Mouse (Mus musculus) forelimb bud, embryonic 11.5 days (tissue): ENCODE measurements around the gene Hspa4l.
A peak's percentile ranks its signal among the peaks of the same experiment; 100 is the strongest.

ENCODE experiments used
- DNase-seq: peaks from one replicate; pipeline ENCODE4 v3.0.0-alpha.2; 2012; ENCODE audit warnings: low read depth, low spot score

Gene Hspa4l

DNA sequence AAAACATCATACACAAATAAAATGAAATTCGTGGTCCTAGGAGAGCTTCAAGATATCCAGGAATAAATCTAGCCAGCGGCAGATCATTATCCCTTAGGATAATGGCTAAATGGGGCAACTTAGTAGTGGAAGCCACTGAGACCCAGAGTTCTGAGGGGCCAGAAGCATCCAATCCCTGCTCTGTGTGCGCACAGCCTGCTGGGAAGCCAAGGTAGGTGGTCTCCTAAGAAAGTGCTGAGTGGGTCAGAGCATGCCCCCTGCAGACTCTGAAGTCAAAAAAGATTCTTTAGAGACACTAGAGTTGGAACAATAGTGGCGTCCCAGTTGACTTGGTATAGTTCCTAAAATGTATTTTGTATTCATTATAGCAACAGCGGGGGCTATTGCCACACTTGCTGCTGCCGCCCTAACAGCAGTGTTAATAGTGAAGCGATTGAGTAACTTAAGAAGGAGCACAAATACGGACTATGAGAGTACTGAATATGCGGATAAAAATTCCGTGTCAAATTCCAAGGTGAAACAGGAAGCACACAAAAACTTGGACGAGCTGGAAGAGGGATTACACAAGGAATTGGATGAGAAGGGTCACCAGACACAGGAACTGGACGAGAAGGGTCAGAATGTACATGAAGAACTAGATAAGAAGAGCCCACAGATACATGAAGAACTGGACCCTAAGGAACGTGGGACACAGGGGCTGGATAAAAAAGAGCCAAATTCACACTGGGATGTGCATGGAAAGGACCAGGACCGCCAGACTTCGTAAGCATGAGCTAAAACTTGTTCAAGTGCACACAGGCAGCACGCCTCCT, at the start of gene Hspa4l:
Hspa4l (plus strand) TSS at position 472 of the 812 bp plus-strand sequence.
- DNase-seq: no peak

GRCm38 (mm10) chr3:40695162-40695561, 49.1 kb upstream of the Hspa4l start:
- DNase-seq: no peak

DNA sequence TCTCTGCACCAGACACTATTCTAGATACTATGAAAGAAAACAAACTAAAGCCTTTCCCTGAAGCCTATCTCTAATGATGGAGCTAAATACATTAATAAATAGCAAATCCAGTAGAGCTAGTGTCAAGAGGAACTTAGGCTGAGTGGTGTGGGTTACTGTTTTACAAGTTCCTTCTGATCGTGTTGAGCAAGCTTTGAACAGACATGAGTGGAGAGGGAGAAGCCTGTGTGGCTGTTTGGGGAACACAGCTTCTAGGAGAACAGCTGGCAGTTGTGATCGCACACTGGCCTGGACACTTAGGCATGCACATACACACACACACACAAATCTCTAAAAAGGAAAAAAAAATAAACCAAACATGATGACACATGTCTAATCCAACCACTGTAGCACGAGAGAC, 45.5 kb upstream of the Hspa4l start:
- DNase-seq: no peak

DNA sequence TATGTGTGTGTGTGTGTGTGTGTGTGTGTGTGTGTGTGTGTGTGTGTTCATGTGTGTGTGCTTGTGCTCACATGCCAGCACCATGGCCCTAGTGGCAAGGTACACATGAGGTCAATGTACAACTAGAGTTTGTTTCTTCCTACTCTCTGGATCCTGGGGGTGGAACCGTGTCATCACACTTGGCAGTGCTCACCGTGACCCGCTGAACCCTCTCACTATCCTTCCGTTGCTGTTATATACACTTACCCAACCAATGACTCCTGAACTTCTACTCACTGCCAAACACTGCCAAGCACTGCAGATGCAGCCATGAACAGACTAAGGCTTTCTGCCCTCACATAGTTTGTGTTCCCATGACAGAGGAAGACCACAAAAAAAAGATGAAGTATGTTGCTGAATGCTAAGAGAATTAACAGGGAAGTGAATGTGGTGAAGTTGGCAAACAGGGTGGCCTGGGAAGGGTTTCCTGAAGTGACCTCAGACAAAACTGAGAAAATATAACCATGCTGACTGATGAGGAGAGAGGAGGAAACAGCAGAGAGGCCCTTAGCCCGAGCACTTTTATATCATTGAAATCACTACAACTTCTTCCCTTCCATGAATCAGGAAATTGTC, 39.4 kb upstream of the Hspa4l start:
- DNase-seq: no peak

DNA sequence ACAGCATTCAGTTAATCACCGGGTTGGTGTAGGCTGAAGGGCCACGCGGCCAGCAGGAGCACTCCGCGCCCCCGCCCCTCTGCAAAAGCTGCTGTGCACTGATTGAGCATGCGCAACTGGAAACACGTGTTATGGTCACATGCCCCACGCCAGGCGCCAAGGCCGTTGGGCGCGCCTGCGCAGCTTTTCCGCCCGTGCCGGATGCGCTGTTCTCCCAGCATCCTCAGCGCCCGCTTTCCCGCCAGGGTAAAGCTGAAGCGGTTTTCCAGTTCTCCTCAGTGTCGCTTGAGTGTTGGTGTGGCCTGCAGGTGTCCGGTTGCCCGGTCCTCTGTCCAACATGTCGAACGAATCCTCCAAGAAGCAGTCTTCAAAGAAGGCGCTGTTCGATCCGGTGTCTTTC, 35.6 kb upstream of the Hspa4l start, which contains the start of gene Slc25a31:
Slc25a31 (plus strand) TSS at position 201 of the 400 bp plus-strand sequence.
- DNase-seq: no peak

DNA sequence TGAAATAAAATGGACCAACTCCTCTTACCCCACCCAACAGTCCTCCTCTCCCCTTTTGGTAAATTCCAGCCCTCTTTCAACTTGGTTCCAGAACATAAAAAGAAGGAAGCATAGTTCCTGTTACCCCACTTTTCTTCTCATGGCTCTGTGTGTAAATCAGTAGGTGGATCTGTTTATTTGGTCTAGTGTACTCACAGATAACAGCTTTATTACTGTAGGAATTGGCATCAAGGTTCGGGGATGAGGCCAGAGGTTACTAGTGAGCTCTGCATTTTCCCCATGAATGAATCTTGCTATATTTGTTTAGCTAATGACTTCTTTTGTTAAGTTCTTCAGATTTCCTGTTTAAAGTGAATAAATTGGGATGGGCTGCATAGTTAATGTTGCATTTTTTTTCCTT, 28.2 kb upstream of the Hspa4l start:
- no peak for DNase-seq

DNA sequence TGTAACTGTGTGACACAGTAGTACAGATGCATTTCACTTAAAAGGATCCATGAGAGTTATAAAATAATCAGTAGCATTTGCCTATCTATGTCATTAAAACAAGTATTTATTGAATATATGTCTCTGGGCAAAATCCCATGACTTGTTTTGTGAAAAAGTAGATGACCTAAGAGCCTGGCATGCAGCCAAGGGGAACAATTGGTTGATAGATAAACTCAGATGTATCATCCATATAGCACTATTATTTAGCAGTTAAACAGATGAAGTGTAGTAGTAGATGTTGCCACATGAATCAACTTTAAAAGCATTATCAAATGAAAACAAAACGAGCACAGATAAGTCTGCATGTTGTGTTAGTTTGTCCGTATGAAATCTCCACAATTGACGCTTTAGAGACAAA, 25.3 kb upstream of the Hspa4l start:
- no peak for DNase-seq

DNA sequence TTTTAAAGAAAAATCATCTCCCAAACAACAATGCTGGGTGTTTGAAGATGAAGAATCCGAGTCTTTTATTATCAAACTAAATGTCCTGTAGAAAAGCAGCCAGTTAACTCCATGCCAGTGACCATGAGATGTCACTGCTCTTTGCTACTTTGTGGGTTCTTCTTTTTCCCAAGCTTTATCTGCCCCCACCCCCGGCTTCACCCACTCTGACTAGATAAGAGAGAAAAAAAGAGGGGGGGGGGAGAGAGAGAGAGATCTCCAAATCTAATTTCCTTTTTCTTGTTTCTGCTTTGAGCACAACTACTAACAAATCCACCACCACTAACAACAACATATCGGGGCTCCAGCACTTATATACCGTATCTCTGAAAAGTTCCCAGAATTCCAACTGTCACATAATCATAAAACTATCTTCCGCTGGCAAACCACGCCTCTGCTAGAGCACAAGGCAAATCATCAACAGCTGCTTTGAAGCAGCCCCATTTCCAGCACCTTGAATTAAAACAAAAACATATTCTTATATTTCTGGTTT, 5.8 kb upstream of the Hspa4l start:
- DNase-seq: no peak

- peak; percentile 75 for DNase-seq
Measured at GRCm38 (mm10) chr3:40744836-40745660, 753 bp downstream of the Hspa4l start.

GRCm38 (mm10) chr3:40745661-40746547, 1.6 kb downstream of the Hspa4l start:
- DNase-seq: peak; percentile 3

GRCm38 (mm10) chr3:40760746-40761145, 16.5 kb downstream of the Hspa4l start:
- no peak for DNase-seq

DNA sequence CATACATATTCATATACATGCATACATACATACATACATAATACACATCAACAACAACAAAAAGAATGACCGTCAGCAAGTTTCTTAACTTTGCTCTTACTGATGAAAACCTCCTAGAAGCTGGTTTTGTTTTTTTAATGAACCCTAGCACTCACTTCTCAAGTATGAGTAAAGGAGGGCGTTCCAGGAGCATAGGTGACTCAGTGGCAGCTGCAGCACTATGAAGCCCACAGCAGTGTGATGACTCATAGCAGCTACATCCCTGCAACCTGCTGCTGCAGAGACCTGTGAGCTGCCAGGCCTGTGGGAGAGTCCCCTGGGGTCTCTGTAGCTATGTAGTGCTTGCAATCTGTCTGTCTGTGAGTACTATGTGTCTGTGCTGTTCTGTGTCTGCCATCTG, 17.0 kb downstream of the Hspa4l start:
- DNase-seq: no peak

DNA sequence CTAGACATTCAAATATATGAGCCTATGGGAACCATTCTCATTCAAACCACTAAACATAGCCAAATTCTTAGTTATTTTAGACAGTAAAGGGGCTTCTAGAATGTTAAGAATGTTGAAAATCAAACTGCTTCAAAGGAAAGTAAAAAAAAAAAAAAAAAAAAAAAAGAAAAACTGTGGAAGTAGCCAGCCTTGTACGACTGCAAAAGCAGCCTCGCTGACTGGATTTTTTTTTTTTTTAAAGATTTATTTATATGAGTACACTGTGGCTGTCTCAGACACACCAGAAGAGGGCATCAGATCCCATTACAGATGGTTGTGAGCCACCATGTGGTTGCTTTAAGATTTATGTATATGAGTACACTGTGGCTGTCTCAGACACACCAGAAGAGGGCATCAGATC, 49.5 kb downstream of the Hspa4l start:
- no peak for DNase-seq

DNA sequence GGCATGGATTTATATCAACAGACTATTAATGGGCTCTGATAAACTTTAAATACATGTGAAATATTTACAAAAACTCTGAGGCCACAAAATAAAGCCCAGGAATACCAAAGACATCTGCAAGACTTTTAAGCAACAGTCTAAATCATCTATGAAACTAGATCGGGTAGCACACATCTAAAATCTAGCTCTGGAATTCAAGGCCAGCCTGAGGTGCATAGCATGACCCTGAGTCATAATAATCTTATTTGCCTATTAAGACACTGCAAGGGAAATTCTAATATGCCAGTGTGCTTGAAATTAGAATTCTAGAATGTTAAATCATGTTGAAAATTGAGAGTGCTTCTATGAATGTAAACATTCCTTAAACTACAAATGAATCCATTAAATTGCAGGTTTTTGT, 53.8 kb downstream of the Hspa4l start:
- no peak for DNase-seq

- peak; percentile 49 for DNase-seq
Measured at GRCm38 (mm10) chr3:40798500-40798899, 54.2 kb downstream of the Hspa4l start.

DNA sequence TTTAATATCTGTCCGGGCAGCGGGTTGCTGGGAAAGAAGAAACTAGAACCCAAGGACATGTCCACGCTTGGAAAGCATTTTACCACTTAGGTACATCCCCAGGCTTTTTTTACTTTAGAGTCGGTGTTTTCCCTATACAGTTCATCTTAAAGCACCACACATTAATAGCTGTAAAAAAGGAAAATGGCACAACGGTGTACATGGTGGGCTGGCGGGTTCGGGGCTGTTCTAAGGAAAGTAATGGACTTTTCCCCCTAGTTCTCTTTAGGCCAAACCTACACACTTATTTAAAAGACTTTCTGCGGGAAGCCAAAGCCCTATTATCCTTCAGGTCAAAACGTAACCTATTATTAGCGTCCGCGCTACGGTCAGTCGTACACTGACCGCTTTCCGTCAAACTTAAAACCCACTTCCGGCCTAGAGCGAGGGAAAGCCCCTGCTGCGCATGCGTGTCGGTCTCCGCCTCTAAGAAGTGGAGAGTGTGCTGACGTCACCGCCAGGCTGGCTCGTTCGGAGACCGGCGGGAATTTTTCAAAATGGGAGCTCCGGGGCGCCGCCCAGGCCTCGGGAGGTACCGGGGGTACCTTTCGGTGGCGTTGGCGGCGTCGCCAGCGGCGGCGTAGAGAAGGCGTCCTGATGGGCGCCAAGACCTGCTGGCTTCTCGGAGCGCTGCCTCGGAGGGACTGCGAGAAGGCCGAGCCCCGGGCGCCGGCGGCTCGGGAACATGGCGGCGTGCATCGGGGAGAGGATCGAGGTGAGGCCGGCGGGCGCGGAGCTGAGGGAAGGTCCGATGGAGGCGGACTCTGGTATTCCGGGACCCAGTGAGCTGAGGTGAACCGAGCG, 55.5 kb downstream of the Hspa4l start, which contains the start of gene Plk4:
Plk4 (plus strand) TSS at position 490 of the 843 bp plus-strand sequence.
- DNase-seq: peak; percentile 97

GRCm38 (mm10) chr3:40800373-40800823, 56.1 kb downstream of the Hspa4l start:
- no peak for DNase-seq

GRCm38 (mm10) chr3:40806871-40807270, 62.6 kb downstream of the Hspa4l start:
- DNase-seq: no peak

GRCm38 (mm10) chr3:40808686-40809085, 64.4 kb downstream of the Hspa4l start:
- no peak for DNase-seq

DNA sequence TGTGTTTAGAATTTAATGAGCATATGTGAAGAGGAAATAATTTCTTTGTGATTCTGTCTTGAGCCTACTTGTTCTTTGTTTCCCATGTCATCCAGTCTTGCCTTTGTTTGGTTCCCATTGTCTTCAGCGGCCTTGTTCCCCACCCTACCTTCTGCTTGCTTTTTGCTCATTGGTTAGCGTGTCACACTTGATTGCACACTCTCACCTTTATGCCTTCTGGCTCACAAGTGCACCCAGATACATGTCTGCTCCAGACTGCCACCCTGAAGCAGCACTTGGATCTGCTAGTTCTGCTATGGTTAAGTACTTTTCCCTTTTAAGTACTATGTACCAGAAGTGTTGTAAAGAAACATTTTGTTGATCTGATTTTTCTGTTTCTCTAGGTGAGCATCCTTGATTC, 65.6 kb downstream of the Hspa4l start:
- no peak for DNase-seq
